Mouse (Mus musculus): ENCODE data around the gene Tmem256.

DNA sequence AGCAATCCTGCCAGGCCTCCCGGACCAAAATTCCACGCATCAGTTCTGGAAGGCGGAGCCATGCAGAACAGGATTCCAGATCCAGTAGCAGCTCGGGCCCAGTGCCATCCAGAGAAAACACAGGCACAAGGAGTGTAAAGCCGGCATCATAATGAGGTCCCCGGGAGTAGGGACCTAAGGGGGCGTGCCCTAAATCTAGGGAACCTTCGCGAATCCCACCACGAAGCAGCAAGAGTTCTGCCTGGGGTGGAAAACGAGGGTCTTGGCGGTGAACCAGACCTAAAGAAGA lies 33.7 kb upstream of the Tmem256 start:
- TF ChIP-seq CTCF (IDR thresholded peaks at IDR 0.05; ENCODE audit: extremely low read depth, insufficient read length, insufficient replicate concordance, low read depth, low read length) (no peak), POLR2A (IDR thresholded peaks at IDR 0.05; ENCODE audit: low read depth, low read length) (no peak; the same call in 1 of the 2 replicates)

Data from small intestine, adult 2 months (tissue).